Mouse (Mus musculus): Measurements from ENCODE around the gene Pycr1. TPM values are rescaled to one million over a fixed set of nuclear protein-coding genes. Genes with fewer than 3 reads are reported as not detected.
A peak's percentile ranks its signal among the peaks of the same experiment; 100 is the strongest.

Pycr1 gene
- total and polyA plus RNA-seq, 2 experiments, result 0.61 to 2.6 TPM

DNA sequence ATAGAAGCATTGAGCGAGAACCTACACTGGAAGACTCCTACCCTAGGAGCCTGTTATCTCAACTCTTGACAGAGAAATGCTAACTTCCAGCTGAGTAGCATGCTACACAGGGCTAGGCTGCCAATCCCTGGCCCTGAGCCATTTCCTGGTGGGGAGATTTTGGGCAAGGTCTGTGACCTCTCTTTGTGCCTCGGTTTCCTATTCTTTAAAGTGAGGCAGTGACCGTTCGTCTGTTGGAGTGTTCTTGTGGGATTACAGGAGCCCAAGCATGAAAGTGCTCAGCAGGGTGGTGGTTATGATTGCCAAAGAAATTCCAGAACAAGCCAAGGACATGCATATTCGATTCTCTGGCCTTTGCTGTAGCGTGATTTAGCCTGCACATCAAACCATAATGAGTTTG is 19.2 kb upstream of the Pycr1 start:
- DNase-seq (ENCODE audit: extremely low read depth, low read depth, low spot score), result no peak
- Histone ChIP-seq H3K79me2 (ENCODE audit: control insufficient read depth, insufficient read depth, low read length) (no peaks in the 10 kb centered on the region), H3K4me3 (ENCODE audit: insufficient read depth, low read depth, low read length) (no peak overlapping the region), H3K36me3 (ENCODE audit: control insufficient read depth, insufficient read depth, low read length) (no peaks in the 10 kb centered on the region), H3K27ac (replicated peaks; ENCODE audit: insufficient read depth, low read depth, low read length) (no peak overlapping the region), H3K9ac (ENCODE audit: low read depth, low read length) (no peak overlapping the region), H3K4me1 (ENCODE audit: control insufficient read depth, insufficient read depth, low read length) (0 out of 2 replicates have a peak, but pooled peaks cover 3% of the 10 kb centered on the region), H3K27me3 (ENCODE audit: control insufficient read depth, insufficient read depth, low read length) (no peaks in the 10 kb centered on the region)
- no peak for TF ChIP-seq CTCF (IDR thresholded peaks at IDR 0.05; ENCODE audit: low read depth, low read length)
- no peak for TF ChIP-seq POLR2A (IDR thresholded peaks at IDR 0.05; ENCODE audit: extremely low read depth, insufficient read depth, low read length)
- WGBS, result 76% methylated on average over 6 of the region's 6 CpGs

DNA sequence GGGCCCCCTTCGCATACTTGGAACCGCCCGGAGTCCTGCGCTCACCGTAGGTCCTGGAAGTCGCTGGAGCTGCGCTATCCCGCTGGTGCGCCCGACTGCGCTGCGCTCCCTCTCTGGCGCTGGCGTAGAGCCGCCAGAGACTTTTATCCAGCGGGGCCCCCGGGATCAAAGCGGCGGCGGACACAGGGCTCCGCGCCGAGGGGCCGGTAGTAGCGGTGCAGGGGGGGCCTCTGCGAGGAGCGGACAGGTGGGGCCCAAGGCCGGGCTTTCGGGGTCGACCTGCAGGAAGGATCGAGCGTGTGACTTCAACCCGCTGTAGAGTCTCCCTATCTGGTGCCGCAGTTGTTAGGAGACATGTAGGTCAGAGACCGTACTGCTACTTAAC is 17.5 kb upstream of the Pycr1 start, which contains the start of gene Notum:
Gene Notum, minus strand, starts transcription at position 100 of the 385 bp plus-strand sequence.
- H3K36me3 ChIP-seq (ENCODE audit: control insufficient read depth, insufficient read depth, low read length), result no peaks in the 10 kb centered on the region
- H3K4me1 ChIP-seq (ENCODE audit: control insufficient read depth, insufficient read depth, low read length), result 0 out of 2 replicates have a peak, but pooled peaks cover 3% of the 10 kb centered on the region
- no peaks in the 10 kb centered on the region for H3K27me3 ChIP-seq (ENCODE audit: control insufficient read depth, insufficient read depth, low read length)
- 2% methylated on average over 35 of the region's 35 CpGs for WGBS
- DNase-seq (ENCODE audit: extremely low read depth, low read depth, low spot score), result peak; percentile 35
- H3K9ac ChIP-seq (ENCODE audit: low read depth, low read length), result peak within 1 kb of the TSS; percentile 86
- peak within 1 kb of the TSS; percentile 59 for H3K4me3 ChIP-seq (ENCODE audit: insufficient read depth, low read depth, low read length)
- no peaks in the 10 kb centered on the region for H3K79me2 ChIP-seq (ENCODE audit: control insufficient read depth, insufficient read depth, low read length)
- peak within 1 kb of the TSS; percentile 64 for H3K27ac ChIP-seq (replicated peaks; ENCODE audit: insufficient read depth, low read depth, low read length)
- TF ChIP-seq CTCF (IDR thresholded peaks at IDR 0.05; ENCODE audit: low read depth, low read length), result no peak
- no peak for TF ChIP-seq POLR2A (IDR thresholded peaks at IDR 0.05; ENCODE audit: extremely low read depth, insufficient read depth, low read length)

DNA sequence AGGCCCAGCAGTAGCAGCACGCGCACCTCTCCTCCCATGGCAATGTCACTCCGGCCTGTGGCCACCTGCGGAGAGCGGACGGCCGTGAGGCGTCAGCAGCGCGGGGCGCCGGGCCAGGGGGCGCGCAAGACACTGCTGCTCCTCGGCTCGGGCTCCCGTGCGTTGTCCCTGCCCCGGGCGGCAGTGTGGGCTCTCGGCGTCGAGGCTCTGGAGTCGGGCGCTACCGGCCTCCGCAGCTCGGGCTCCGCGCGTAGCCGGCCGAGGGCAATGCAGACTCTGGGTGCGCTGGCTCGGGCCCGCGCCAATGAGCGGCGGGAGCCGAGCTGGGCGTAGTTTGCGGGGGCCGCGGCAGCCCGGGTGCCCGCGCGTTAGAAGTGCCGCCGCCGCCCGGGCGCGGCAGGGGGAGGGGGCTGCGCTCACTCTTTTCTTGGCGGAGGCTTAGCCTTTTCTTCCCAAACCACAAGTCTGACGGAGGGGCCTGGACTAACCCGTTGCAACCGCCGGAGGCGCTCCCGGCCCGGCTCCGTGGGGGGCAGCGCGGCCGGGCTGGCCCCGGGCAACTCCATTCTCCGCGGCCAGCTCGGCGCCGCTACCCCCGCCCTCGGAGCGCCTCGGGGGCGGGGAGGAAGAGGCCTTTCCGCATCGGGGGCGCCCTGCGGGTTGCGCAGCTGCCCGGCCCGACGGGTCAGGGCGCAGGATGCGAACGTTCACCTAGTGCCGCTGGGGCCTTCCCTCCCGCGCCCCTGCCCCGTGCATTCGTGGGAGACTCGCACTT is 16.9 kb upstream of the Pycr1 start:
- H3K4me1 ChIP-seq (ENCODE audit: control insufficient read depth, insufficient read depth, low read length), result 0 out of 2 replicates have a peak, but pooled peaks cover 3% of the 10 kb centered on the region
- H3K27me3 ChIP-seq (ENCODE audit: control insufficient read depth, insufficient read depth, low read length), result no peaks in the 10 kb centered on the region
- peak; percentile 38 for DNase-seq (ENCODE audit: extremely low read depth, low read depth, low spot score)
- TF ChIP-seq CTCF (IDR thresholded peaks at IDR 0.05; ENCODE audit: low read depth, low read length), result peak; percentile 36
- TF ChIP-seq POLR2A (IDR thresholded peaks at IDR 0.05; ENCODE audit: extremely low read depth, insufficient read depth, low read length), result no peak
- WGBS, result 1% methylated on average over 85 of the region's 95 CpGs
- peak overlapping the region; percentile 64 for H3K27ac ChIP-seq (replicated peaks; ENCODE audit: insufficient read depth, low read depth, low read length)
- H3K36me3 ChIP-seq (ENCODE audit: control insufficient read depth, insufficient read depth, low read length), result no peaks in the 10 kb centered on the region
- H3K79me2 ChIP-seq (ENCODE audit: control insufficient read depth, insufficient read depth, low read length), result no peaks in the 10 kb centered on the region
- peak overlapping the region; percentile 59 for H3K4me3 ChIP-seq (ENCODE audit: insufficient read depth, low read depth, low read length)
- H3K9ac ChIP-seq (ENCODE audit: low read depth, low read length), result peak overlapping the region; percentile 86

DNA sequence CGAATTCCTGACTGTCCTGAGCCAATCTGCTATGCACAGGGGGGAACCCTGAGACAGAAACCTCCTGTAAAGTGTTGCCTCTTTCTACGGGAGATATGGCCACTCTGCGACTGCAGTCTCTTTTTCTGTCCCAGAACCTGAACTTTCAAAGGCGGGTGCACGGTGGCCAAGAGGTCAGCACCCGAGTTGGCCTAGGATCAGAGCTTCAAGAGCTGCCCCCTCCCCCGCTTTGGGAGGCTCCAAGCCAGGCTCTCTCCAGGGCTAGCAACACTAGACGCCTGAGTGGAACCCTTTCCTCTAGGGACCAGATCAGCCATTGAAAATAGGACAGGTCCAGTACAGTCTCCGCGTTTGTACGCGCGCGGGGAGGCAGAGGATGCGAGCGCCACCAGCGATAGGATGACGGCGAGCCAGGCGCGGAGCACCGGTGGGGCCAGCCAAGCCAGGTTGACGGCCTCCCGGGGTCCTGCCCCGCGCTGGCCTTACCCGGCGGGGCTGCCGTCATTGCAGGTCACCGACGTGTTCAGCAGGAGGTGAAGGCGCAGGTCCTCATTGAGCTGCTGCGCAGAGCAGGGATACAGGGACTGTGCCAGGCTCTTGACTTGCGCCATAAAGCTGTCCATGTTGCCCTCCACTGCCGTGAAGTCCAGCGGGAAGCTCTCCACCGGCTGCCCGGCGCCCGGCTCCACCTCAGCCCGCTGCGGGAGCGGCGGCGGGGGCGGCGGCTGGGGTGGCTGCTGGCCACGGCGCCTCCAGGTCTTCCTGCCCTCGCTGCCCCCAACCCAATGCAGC is 16.1 kb upstream of the Pycr1 start:
- no peaks in the 10 kb centered on the region for H3K79me2 ChIP-seq (ENCODE audit: control insufficient read depth, insufficient read depth, low read length)
- 0 out of 2 replicates have a peak, but pooled peaks cover 3% of the 10 kb centered on the region for H3K4me1 ChIP-seq (ENCODE audit: control insufficient read depth, insufficient read depth, low read length)
- peak overlapping the region; percentile 64 for H3K27ac ChIP-seq (replicated peaks; ENCODE audit: insufficient read depth, low read depth, low read length)
- H3K9ac ChIP-seq (ENCODE audit: low read depth, low read length), result peak overlapping the region; percentile 86
- peak overlapping the region; percentile 59 for H3K4me3 ChIP-seq (ENCODE audit: insufficient read depth, low read depth, low read length)
- WGBS, result 1% methylated on average over 50 of the region's 50 CpGs
- H3K36me3 ChIP-seq (ENCODE audit: control insufficient read depth, insufficient read depth, low read length), result no peaks in the 10 kb centered on the region
- H3K27me3 ChIP-seq (ENCODE audit: control insufficient read depth, insufficient read depth, low read length), result no peaks in the 10 kb centered on the region
- peak; percentile 79 for DNase-seq (ENCODE audit: extremely low read depth, low read depth, low spot score)
- TF ChIP-seq CTCF (IDR thresholded peaks at IDR 0.05; ENCODE audit: low read depth, low read length) (0 out of 2 replicates have a peak, but pooled peaks have one; percentile 1), POLR2A (IDR thresholded peaks at IDR 0.05; ENCODE audit: extremely low read depth, insufficient read depth, low read length) (0 out of 2 replicates have a peak, but pooled peaks have one; percentile 7)

- H3K4me3 ChIP-seq (ENCODE audit: insufficient read depth, low read depth, low read length), result peak overlapping the region; percentile 59
- peak; percentile 88 for TF ChIP-seq CTCF (IDR thresholded peaks at IDR 0.05; ENCODE audit: low read depth, low read length)
- TF ChIP-seq POLR2A (IDR thresholded peaks at IDR 0.05; ENCODE audit: extremely low read depth, insufficient read depth, low read length), result no peak
- H3K9ac ChIP-seq (ENCODE audit: low read depth, low read length), result peak overlapping the region; percentile 46
- no peaks in the 10 kb centered on the region for H3K27me3 ChIP-seq (ENCODE audit: control insufficient read depth, insufficient read depth, low read length)
- 3% methylated on average over 24 of the region's 24 CpGs for WGBS
- H3K4me1 ChIP-seq (ENCODE audit: control insufficient read depth, insufficient read depth, low read length), result 0 out of 2 replicates have a peak, but pooled peaks cover 3% of the 10 kb centered on the region
- H3K79me2 ChIP-seq (ENCODE audit: control insufficient read depth, insufficient read depth, low read length), result no peaks in the 10 kb centered on the region
- H3K36me3 ChIP-seq (ENCODE audit: control insufficient read depth, insufficient read depth, low read length), result no peaks in the 10 kb centered on the region; the same call in 1 of the 2 replicates
- peak overlapping the region; percentile 49 for H3K27ac ChIP-seq (replicated peaks; ENCODE audit: insufficient read depth, low read depth, low read length)
- peak; percentile 46 for DNase-seq (ENCODE audit: extremely low read depth, low read depth, low spot score)
Measured at GRCm38 (mm10) chr11:120658876-120659410, 15.4 kb upstream of the Pycr1 start.
